Mouse (Mus musculus): ENCODE results near the gene Snai1.

- no peak for TF ChIP-seq CTCF (conservative IDR thresholded peaks at IDR 0.05; ENCODE audit: low read length)
- no peak for TF ChIP-seq POU5F1 (IDR thresholded peaks at IDR 0.05; ENCODE audit: borderline replicate concordance, low read length)
- TF ChIP-seq NANOG (IDR thresholded peaks at IDR 0.05; ENCODE audit: borderline replicate concordance, low read length) = no peak
These were observed 24.1 kb downstream of the Snai1 start for GRCm38 (mm10) chr2:167562101-167562500.

All from E14TG2a.4 (cell line).